Mouse (Mus musculus): Measurements from ENCODE around the gene Gal3st1.

DNA sequence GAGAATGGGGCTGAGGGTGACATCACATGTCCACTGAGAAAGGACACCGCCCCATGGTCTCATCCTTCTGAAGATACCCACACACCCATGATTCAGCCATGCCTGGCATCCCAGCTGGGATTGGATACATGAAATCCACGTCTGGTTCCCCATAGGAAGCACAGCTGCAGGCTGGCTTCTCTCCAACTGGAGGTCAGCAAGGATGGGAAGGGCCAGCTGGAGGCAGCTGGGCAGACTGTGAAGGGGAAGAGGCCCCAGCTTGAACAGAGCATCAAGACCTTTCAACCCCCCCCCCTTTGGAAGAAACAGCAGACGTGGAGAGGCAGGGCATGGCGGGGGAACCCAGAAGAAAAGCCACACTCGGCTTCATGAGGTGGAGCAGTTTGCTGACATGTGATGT lies 63.1 kb downstream of the Gal3st1 start:
- TF ChIP-seq CTCF (IDR thresholded peaks at IDR 0.05; ENCODE audit: low read depth, low read length) (no peak), POLR2A (IDR thresholded peaks at IDR 0.05; ENCODE audit: extremely low read depth, insufficient read depth, low read length) (no peak)
